Mouse (Mus musculus) embryonic fibroblast, embryonic 13.5 days (primary cell): ENCODE results near the gene Ccdc30. TPM values are rescaled to one million over a fixed set of nuclear protein-coding genes. Genes with fewer than 3 reads are reported as not detected.
"Not testable (repeated sequence)": the region's sequence is repeated elsewhere in the genome, so short reads cannot be mapped to it uniquely, and the experiment has no call there.

Source experiments
- H3K27ac ChIP-seq: 2 replicates; pipeline ENCODE4 v1.5.1; 2012; ENCODE audit warnings: low read length, control low read depth, inconsistent platforms; ENCODE audit not compliant: insufficient read depth
- H3K4me1 ChIP-seq: 2 replicates; pipeline ENCODE4 v1.6.1; 2011; ENCODE audit warnings: low read length; ENCODE audit not compliant: control insufficient read depth, insufficient read depth
- H3K4me3 ChIP-seq: 2 replicates; pipeline ENCODE4 v1.5.1; 2011; ENCODE audit warnings: mild to moderate bottlenecking, control low read depth, low read length; ENCODE audit not compliant: insufficient read depth
- CTCF ChIP-seq: IDR thresholded peaks from 2 replicates; pipeline ENCODE4 v1.5.1; 2011; ENCODE audit warnings: mild to moderate bottlenecking, control low read depth, low read length, moderate library complexity, borderline replicate concordance; ENCODE audit not compliant: insufficient read depth
- POLR2A ChIP-seq: IDR thresholded peaks from 2 replicates; pipeline ENCODE4 v1.6.1; 2011; ENCODE audit warnings: low read depth, mild to moderate bottlenecking, control low read depth, low read length, moderate library complexity
- polyA plus RNA-seq: library from polyadenylated mRNA; stranded (reverse); fragments of >200 nt; gene quantifications from 2 replicates; pipeline ENCODE4 v1.2.4, GENCODE M21; 2011; ENCODE audit warnings: low read depth; ENCODE audit not compliant: missing spikeins, insufficient read length

The Ccdc30 gene
- polyA plus RNA-seq, 1 experiment = 2.0 TPM

- Histone ChIP-seq H3K27ac (no peak overlapping the region), H3K4me1 (peaks cover 8% of the 10 kb centered on the region; the same call in 1 of the 2 replicates), H3K4me3 (peak overlapping the region; percentile 96)
- TF ChIP-seq CTCF (no peak), POLR2A (no peak)
These were observed 123.4 kb downstream of the Ccdc30 start for GRCm38 (mm10) chr4:119291921-119292320.

DNA sequence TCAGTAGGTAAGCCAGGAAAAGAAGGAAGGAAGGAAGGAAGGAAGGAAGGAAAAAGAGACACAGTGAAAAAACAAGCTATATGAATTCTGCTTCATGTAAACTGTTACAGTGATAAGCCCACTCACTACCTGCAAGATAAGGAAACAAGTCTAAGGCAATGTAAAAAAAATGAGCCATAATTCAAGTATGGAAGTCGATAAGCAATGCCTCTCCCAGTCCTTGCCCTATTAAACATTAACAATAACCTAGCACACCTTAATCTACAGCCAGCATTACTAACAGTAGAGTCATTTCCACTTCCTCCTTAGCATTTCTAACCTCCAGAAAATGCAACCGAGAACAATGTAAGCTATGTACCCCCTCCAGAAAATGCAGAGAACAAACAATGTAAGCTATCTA lies 130.0 kb downstream of the Ccdc30 start:
- peaks cover 4% of the 10 kb centered on the region; the same call in 1 of the 2 replicates for H3K4me1 ChIP-seq
- H3K4me3 ChIP-seq = no peak overlapping the region
- H3K27ac ChIP-seq = no peak overlapping the region
- no peak for TF ChIP-seq POLR2A

GRCm38 (mm10) chr4:119284861-119285260 lies 130.5 kb downstream of the Ccdc30 start:
- TF ChIP-seq POLR2A = no peak
- TF ChIP-seq CTCF = no peak
- no peak overlapping the region for H3K4me3 ChIP-seq
- no peak overlapping the region for H3K27ac ChIP-seq
- H3K4me1 ChIP-seq = peaks cover 4% of the 10 kb centered on the region; the same call in 1 of the 2 replicates

GRCm38 (mm10) chr4:119278784-119279183 lies 136.5 kb downstream of the Ccdc30 start:
- H3K4me1 ChIP-seq, H3K4me3 ChIP-seq, H3K27ac ChIP-seq: not testable (repeated sequence)

DNA sequence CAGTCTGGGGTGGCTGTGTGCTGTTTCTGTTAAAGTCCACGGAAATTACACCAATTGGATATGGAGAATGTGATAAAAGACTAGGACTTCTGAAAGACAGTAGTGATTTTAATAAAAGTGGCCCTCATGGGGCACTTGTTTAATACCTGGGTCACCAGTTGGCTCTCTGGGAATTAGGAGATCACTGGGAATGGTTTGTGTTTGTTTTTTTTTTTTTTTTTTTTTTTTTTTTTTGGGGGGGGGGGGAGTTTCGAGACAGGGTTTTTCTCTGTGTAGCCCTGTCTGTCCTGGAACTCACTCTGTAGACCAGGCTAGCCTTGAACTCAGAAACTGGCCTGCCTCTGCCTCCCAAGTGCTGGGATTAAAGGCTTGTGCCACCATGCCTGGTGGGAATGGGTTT lies 139.6 kb downstream of the Ccdc30 start:
- Histone ChIP-seq H3K27ac (no peak overlapping the region), H3K4me1 (no peaks in the 10 kb centered on the region), H3K4me3 (no peak overlapping the region)
- no peak for TF ChIP-seq POLR2A
- no peak for TF ChIP-seq CTCF

- no peaks in the 10 kb centered on the region for H3K4me1 ChIP-seq
- TF ChIP-seq CTCF (no peak), POLR2A (no peak)
- H3K4me3 ChIP-seq = no peak overlapping the region
- no peak overlapping the region for H3K27ac ChIP-seq
These were observed 140.1 kb downstream of the Ccdc30 start for GRCm38 (mm10) chr4:119275226-119275625.

DNA sequence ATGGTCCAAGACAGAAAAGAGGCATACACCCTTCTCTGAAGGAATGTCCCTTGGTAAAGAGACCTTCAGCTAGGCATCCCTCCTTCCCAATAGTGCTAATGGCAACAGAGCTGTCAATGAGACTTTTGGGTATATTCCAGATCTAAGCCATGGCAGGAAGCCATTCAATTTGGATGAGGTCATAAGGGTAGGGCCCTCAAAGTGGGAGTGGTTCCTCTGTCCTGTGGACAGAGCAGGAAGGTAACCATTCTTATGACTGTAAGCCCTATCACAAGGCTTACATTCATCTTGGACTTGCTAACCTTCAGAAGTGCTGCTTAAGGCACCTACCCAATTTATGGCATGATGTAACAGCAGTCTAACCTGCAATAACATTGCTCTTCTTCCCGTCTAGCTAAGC lies 140.7 kb downstream of the Ccdc30 start:
- H3K4me3 ChIP-seq = no peak overlapping the region
- no peaks in the 10 kb centered on the region for H3K4me1 ChIP-seq
- H3K27ac ChIP-seq = no peak overlapping the region
- TF ChIP-seq POLR2A (no peak), CTCF (no peak)

Other genes starting within 250 kb of the Ccdc30 start
- gene Zfp691, start 241.3 kb downstream of the Ccdc30 start, polyA plus RNA-seq = 4.9 and 9.0 TPM in 2 replicates
- 0.33 TPM in 1 of 2 replicates, not detected in the other for gene Ermap, start 225.5 kb downstream of the Ccdc30 start, polyA plus RNA-seq
- 42.2 and 57.6 TPM in 2 replicates for gene Svbp, start 220.2 kb downstream of the Ccdc30 start, polyA plus RNA-seq
- gene Tmem269, start 197.3 kb downstream of the Ccdc30 start, polyA plus RNA-seq = not detected in 2 replicates
- 17.1 and 17.8 TPM in 2 replicates for gene AU022252, start 182.8 kb downstream of the Ccdc30 start, polyA plus RNA-seq
- 142 and 190 TPM in 2 replicates for gene P3h1, start 182.6 kb downstream of the Ccdc30 start, polyA plus RNA-seq
- 0.20 and 0.21 TPM in 2 replicates for gene Cldn19, start 160.1 kb downstream of the Ccdc30 start, polyA plus RNA-seq
- gene Ybx1, start 120.9 kb downstream of the Ccdc30 start, polyA plus RNA-seq = 867 and 936 TPM in 2 replicates
- gene Ppih, start 95.0 kb downstream of the Ccdc30 start, polyA plus RNA-seq = 46.0 and 48.4 TPM in 2 replicates
- gene Ppcs, start 6.9 kb upstream of the Ccdc30 start, polyA plus RNA-seq = 8.9 and 10.5 TPM in 2 replicates
- not detected in 2 replicates for gene Zmynd12, start 7.3 kb upstream of the Ccdc30 start, polyA plus RNA-seq
- gene Rimkla, start 77.1 kb upstream of the Ccdc30 start, polyA plus RNA-seq = not detected in 2 replicates
- gene Foxj3, start 121.5 kb upstream of the Ccdc30 start, polyA plus RNA-seq = 40.3 and 48.6 TPM in 2 replicates
- gene Frg2f1, start 124.0 kb upstream of the Ccdc30 start, polyA plus RNA-seq = 3.5 and 4.9 TPM in 2 replicates
- not detected in 2 replicates for gene Guca2a, start 222.2 kb upstream of the Ccdc30 start, polyA plus RNA-seq
- not detected in 2 replicates for gene Guca2b, start 243.4 kb upstream of the Ccdc30 start, polyA plus RNA-seq